Mouse (Mus musculus) bone marrow, adult 2 months (tissue): ENCODE measurements at regions not wholly inside any gene's neighbourhood (a gene's known extent, or its start where the extent isn't known, plus 50 kb on each side); places are given as distances from the start of the nearest gene placed in this dataset.

Experiments used
- H3K27ac ChIP-seq: fragments of 200-500 bp; 2 replicates; pipeline ENCODE4 v1.5.1; 2012; ENCODE audit warnings: low read depth, mild to moderate bottlenecking, control low read depth, inconsistent platforms, low read length; ENCODE audit not compliant: control insufficient read depth, poor library complexity, insufficient read depth
- H3K4me1 ChIP-seq: fragments of 200-500 bp; 2 replicates; pipeline ENCODE4 v1.6.1; 2011; ENCODE audit warnings: low read length; ENCODE audit not compliant: control insufficient read depth, insufficient read depth
- H3K4me3 ChIP-seq: fragments of 200-500 bp; replicated peaks from 2 replicates; pipeline ENCODE3; 2011; ENCODE audit warnings: mild to moderate bottlenecking, low read depth, low read length, control low read depth; ENCODE audit not compliant: control insufficient read depth
- CTCF ChIP-seq: fragments of 200-500 bp; IDR thresholded peaks from 2 replicates; pipeline ENCODE4 v1.5.1; 2011; ENCODE audit warnings: low read length, control low read depth; ENCODE audit not compliant: control insufficient read depth, insufficient read depth
- POLR2A ChIP-seq: fragments of 200-500 bp; IDR thresholded peaks from 2 replicates; pipeline ENCODE4 v1.6.1; 2011; ENCODE audit warnings: low read depth, mild to moderate bottlenecking, control low read depth, low read length, borderline replicate concordance; ENCODE audit not compliant: control insufficient read depth
- WGBS: fragments of 180-500 bp; shearing (Covaris S2); methylation state at CpG from one replicate; pipeline ENCODE4 v1.1.7; 2018; 5-methylcytosine and 5-hydroxymethylcytosine counted together

DNA sequence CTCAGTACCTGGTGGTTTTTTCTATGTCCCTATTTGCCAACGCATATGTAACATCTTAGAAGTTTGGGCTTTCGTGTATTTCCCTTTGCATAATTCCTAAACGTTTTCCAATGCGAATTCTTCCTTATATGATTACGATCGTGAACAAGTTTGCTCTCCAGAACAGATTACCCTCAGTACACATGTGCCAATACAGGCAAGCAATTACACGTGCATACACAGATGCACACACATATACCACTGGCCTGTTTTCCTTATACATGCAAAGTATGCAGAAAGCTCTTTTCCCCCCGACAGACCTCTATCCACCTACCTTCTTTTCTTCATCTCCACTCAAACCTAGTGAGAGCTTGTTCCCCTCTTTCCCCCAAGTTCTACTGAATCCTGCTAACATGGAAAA is 144.1 kb downstream of the Csl start:
- H3K4me3 ChIP-seq: no peak overlapping the region
- 77% methylated on average over 8 of the region's 8 CpGs for WGBS
- TF ChIP-seq POLR2A (no peak), CTCF (no peak)
- no peak overlapping the region for H3K27ac ChIP-seq
- H3K4me1 ChIP-seq: no peaks in the 10 kb centered on the region

DNA sequence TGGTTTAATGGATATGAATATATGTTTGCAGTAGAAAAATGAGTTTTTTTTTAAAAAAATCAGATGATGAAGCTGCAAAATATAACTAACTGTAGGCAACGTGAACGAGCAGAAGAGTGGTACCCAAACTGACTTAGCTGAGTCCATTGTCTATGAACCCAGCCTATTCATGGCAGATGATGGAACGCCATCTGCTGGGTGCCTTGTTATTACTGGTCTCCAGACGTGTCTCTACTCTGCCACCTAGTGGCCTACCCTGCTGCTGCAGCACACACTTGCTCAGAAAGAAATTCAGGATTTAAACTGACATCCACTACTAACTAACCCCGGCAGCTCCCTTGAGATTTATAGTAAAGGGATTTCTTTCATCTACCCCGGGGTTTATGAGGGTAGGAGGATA is 143.7 kb downstream of the Csl start:
- H3K4me1 ChIP-seq: no peaks in the 10 kb centered on the region
- TF ChIP-seq CTCF (peak; percentile 99), POLR2A (no peak)
- no peak overlapping the region for H3K4me3 ChIP-seq
- 3% methylated on average over 6 of the region's 6 CpGs for WGBS
- H3K27ac ChIP-seq: no peak overlapping the region

DNA sequence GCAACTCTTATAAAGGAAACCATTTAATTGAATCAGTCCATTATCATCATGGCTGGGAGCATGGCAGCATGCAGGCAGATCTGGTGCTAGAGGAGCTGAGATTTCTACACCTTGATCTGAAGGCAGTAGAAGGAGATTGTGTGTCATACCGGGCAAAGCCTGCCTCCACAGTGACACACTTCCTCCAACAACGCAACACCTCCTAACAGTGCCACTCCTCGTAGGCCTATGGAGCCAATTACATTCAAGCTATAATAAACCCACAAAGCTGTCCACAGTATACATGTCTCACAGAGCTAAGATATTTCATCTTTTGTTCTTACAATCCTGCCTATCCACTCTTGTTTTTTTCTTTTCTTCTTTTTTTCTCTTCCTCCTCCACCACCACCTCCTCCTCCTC is 141.8 kb downstream of the Csl start:
- Histone ChIP-seq H3K4me1 (no peaks in the 10 kb centered on the region), H3K27ac (no peak overlapping the region), H3K4me3 (no peak overlapping the region)
- 50% methylated on average over 3 of the region's 3 CpGs for WGBS
- TF ChIP-seq POLR2A (no peak), CTCF (no peak)

DNA sequence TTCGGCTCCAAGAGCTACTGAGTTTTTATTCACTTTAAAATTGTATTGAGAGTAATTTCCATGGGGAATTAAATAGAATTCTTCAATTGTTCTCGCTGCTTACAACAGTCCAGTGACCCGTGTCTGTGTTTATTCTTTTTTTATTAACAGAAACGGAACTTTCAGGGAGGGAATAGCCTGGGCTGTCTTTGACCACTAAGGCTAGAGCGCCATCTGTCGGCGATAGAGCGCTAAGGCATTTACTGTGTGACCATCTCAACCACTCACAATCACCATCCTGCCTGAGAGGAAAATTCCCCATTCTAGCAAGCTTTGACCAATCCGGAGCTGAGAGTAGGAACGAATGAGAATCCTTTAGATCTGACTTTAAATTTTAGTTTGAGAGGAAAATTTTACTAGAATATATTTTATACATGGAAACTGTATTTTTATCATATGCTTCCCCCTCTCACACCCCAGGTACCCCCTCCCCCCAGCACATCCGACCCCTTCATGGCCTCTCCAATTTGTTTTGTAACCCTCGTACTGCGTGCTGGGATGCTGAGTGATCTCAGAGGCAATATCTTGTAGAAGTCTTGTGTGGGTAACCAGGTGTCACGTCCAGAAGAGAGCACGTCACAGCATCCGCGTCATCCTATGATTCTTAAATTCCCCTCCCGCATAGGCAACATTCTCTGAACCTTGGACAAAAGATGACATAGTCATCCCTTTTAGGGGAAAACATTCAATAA is 139.9 kb downstream of the Csl start:
- TF ChIP-seq POLR2A (no peak), CTCF (peak; percentile 91)

DNA sequence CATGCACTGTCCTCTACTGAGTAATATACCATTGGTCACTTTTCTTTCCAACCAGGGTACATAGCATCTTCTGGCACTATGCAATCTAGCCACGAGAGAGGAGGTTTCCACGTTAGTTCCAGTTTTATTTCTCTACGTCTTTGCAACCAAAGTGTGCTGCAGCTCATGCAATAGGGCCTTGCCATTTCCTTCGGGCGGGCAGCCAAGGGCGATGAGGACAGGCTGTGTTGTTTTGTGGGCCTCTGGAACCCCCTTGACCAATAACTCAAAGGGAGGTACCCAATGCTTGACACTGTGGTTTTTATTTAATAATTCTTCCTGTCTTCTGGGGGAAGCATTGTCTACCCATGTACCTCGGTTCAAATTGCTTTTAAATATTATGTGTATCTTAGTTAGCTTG is 139.0 kb downstream of the Csl start:
- 11% methylated on average over 7 of the region's 7 CpGs for WGBS
- H3K4me3 ChIP-seq: no peak overlapping the region
- H3K4me1 ChIP-seq: no peaks in the 10 kb centered on the region
- TF ChIP-seq CTCF: no peak
- no peak for TF ChIP-seq POLR2A
- no peak overlapping the region for H3K27ac ChIP-seq

More for the DNA sequence above, 139.9 kb downstream of the Csl start:
- Histone ChIP-seq H3K4me1 (no peaks in the 10 kb centered on the region), H3K4me3 (no peak overlapping the region), H3K27ac (no peak overlapping the region)
- 44% methylated on average over 18 of the region's 18 CpGs for WGBS

DNA sequence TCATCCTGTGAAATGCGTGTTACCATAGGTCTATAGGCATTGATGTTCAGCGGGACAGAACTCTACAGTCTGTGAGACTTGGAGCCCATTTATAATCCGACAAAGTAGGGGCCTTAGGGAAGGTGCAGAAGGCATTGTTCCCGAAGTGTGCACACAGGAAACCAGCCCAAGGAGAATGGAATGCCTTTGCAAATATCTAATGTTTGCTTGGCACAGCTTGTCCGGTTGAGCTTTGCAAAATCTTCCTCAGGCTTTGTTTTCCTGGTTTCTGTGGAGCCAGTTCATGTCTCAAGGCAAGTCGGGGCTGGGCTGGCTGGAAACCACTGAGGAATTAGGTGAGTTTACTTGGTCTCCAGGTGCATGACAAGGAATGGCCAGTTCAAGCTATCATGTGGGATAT is 132.1 kb downstream of the Csl start:
- no peaks in the 10 kb centered on the region for H3K4me1 ChIP-seq
- WGBS: 71% methylated on average over 6 of the region's 6 CpGs
- no peak overlapping the region for H3K27ac ChIP-seq
- no peak overlapping the region for H3K4me3 ChIP-seq
- TF ChIP-seq CTCF: no peak
- TF ChIP-seq POLR2A: no peak

DNA sequence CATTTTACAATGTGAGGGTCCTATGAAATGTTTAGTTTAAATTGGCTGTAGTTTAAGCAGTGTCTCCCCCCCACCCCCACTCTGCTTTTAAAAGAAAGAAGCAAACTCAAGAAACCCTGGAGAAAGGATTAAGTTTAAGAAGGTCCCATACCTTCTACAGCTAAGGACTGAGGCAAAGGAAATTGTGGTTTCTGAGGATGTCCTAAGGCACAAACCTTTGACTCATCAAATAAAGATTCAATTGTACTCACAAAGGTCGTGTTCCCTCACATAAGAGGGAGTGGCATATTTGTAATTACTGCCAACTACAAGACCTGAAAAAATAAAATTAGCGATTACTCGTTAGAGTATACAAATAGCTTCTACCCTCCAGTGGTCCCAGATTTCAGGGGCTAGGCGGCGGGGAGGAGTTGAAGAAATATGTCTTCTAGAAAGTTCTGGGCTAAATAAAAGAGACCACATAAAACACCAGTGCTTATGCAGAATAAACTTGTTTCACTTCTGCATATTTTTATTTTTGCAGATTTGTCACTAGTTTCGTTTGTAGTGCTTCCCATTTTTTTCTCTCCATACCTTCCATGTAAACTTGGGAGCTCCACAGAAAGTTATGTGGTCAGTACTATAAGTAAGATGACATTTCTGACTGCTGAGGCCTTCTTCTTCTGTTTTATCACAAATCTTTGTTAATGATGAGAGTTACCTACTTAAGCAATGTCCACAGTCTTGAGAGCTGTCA is 127.0 kb downstream of the Csl start:
- 40% methylated on average over 6 of the region's 6 CpGs for WGBS
- H3K4me1 ChIP-seq: no peaks in the 10 kb centered on the region
- TF ChIP-seq POLR2A: no peak
- no peak for TF ChIP-seq CTCF
- H3K4me3 ChIP-seq: no peak overlapping the region
- no peak overlapping the region for H3K27ac ChIP-seq

DNA sequence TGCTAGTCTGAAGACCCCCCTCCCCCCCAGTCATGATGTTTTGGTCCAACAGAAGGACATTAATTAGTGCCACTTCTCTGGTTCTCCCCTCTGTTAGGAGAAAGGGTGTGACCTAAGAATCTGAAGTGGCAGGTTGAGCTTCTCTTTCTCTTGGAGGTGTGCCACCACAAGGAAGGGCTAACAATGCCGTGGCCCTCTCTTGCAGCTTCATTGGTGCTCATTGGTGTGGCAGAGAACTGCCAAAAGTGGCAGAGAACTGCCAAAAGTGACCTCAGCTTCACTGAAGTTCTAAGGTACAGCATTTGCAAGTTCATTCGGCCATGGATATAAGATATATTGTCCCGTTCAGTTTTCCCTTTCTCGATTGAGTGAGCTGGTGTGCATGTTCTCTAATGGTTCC is 123.7 kb downstream of the Csl start:
- 74% methylated on average over 4 of the region's 4 CpGs for WGBS
- TF ChIP-seq CTCF: no peak

DNA sequence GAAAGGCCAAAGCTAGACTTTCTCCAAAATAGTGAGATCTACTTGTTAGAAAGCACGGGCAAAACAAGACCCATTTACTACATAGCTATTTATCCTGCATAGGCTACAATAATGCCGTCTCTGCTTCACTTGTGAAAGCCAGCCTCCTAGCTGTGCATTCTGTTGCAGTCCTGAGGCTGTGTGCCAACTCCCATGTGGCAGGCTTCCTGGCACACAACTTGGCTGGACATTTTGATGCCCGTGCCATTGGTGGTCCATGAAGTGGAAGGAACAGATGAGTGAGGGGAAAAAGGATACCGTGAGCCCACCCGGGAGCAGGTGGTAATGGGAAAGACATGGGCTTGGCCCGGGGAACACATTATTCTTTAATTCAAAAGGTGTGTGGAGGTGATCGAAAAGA is 120.4 kb downstream of the Csl start:
- H3K27ac ChIP-seq: no peak overlapping the region
- WGBS: 81% methylated on average over 7 of the region's 7 CpGs
- no peak for TF ChIP-seq CTCF
- no peak for TF ChIP-seq POLR2A
- H3K4me3 ChIP-seq: no peak overlapping the region
- no peaks in the 10 kb centered on the region for H3K4me1 ChIP-seq

More for the DNA sequence above, 123.7 kb downstream of the Csl start:
- Histone ChIP-seq H3K27ac (no peak overlapping the region), H3K4me3 (no peak overlapping the region), H3K4me1 (no peaks in the 10 kb centered on the region)
